Mouse (Mus musculus): Measurements from ENCODE around the gene Eef1akmt2.
A peak's percentile ranks its signal among the peaks of the same experiment; 100 is the strongest.

Eef1akmt2 gene

GRCm38 (mm10) chr7:132852173-132852844 is at the start of gene Eef1akmt2:
Gene Eef1akmt2 (minus strand): TSS chr7:132852673.
- DNase-seq (ENCODE audit: low spot score in 2 of 2), result peak; percentile 81 to 86

DNA sequence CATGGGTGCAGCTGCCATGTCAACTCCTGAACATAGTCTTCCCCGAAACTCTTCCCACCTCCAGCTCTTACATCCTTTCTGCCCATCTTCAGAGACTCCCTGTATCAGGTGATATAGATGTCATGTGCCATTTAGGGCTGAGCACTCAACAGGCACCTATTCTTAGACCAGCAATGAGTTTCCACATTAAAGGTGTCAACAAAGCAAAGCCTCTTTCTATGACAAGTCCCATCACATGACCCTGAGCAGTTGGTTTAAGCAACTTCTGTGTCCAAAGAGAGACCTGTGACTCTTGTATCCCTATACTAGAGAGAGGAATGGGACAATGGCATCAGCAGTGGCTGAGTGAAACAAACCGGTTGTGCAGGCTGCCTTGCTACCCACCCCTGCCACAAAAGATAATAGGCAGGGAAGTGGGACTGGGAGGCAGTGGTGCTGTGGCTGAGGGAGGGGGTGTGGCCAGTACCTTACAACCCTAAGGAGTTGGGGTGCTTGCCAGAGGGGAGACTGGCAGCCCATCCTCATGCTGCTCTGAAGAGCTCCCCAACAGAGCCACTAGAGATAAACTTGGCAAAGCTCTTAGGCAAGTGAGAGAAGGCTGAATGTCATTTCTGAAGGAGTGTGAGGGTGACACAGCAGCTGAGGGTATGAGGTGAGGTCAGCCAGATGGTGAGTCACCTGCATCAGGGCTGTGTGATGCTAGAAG is 48.5 kb upstream of the Eef1akmt2 start:
- DNase-seq (ENCODE audit: low spot score in 2 of 2), result peak; percentile 18 to 33

DNA sequence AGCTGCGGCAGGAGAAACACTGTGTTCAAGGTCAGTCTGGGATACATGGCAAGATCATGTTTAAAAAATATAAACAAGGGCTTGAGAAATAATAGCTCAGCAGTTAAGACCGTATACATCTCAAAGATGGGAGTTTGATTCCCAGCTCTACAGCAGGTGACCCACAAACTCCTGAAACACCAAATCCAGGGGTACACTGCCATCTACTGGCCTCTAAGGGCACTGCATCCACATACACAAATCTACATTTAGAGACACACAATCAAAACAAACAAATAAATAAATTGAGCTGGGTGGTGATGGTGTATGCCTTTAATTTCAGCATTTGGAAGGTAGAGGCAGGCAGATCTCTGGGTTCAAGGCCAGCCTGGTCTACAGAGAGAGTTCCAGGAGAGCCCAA is 45.8 kb upstream of the Eef1akmt2 start:
- DNase-seq (ENCODE audit: low spot score in 2 of 2), result no peak

GRCm38 (mm10) chr7:132897258-132897657 is 44.8 kb upstream of the Eef1akmt2 start:
- DNase-seq (ENCODE audit: low spot score in 2 of 2), result no peak

DNA sequence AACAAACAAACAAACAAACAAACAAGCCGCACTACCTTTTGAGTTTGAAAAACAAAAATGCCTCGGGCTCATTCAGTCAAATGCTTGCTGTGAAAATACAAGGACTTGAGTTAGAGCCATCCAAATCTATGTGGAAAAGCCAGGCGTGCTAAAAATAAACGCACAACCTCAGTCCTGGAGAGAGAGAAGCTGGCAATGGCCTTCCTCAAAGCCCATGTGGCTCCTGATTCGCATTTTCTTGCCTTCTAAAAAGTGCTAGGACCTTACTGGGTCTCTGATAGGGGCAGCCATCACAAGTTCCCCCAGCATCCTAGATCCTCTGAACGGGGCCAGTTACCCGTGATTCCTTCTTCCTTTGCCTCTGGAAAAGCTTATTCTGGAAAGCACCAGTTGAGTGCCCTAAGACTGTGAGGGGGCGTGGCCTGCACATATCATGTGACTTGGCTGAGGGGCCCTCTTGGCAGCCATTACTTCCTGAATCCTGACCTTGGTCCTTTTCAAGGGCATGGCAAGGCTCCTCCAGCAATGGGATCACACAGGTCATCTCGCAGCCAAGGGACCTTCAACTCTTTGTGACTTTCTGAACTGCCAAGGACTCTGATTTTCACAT is 43.8 kb upstream of the Eef1akmt2 start:
- peak; percentile 21 to 36 for DNase-seq (ENCODE audit: low spot score in 2 of 2)

DNA sequence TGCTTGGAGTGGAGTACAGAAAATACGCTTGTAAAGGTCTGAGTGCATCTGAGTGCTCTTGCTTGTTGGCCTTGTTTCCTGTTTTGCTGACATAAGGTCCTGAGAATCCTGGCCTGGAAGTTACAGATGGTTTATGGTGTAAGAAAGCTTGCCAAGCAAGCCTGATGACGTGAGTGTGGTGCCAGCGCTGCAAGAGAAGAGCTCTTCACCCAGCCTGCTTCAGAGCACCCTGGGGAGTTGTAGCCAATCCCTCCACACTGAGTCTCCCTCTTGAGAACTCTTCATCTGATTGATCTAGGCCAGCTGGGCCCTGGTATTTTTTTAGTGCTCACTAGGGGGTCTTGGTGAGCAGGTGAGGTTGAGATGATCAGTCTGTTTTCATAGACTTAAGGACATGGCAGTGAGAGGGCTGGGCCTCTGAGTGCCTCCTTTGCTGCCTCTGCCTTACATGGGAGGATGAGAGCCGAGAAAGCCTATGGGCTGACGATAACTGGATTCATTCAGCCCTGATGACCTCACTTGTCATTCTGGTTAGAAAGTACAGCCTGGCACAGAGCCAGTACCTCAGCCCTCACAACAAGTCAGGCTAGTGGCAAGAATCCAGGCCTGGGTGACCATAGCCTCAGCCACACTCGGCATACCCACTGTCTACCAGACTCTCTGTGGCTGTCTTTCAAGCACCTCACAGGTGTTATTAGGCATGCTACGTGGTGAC is 42.5 kb upstream of the Eef1akmt2 start:
- DNase-seq (ENCODE audit: low spot score in 2 of 2), result no peak

DNA sequence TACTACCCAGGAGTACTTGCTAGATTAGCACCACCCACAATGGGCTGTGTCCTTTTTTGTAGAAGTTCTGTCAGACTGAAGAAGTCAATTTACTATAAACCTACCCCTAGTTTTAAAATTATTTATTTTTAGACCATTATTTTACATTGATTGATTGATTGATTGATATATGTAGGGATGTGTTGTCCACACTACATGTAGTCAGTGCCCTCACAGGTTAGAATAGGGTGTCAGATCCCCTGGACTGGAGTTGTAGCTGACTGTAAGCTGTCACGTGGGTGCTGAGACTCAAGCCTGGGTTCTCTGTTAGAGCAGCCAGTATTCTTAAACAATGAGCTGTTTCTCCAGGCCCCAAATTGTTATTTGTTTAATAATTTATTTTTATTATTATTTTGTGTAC is 40.9 kb upstream of the Eef1akmt2 start:
- no peak for DNase-seq (ENCODE audit: low spot score in 2 of 2)

DNA sequence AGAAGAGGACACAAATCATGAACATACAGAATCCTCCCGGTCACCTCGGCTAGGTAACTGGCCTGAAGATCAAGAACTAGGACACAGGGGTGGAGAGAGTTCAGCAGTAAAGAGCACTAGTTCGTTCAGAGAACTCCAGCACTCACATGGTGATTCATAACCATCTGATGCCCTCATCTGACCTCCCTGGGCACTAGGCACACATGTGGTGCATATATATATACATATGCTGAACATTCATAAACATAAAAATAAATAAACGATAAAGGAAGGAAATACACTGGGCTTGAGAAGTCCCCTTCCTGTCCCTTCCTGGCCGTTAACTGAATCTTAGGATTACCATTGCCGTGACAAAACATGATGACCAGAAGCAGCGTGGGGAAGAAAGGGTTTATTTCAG is 40.3 kb upstream of the Eef1akmt2 start:
- DNase-seq (ENCODE audit: low spot score in 2 of 2), result no peak

DNA sequence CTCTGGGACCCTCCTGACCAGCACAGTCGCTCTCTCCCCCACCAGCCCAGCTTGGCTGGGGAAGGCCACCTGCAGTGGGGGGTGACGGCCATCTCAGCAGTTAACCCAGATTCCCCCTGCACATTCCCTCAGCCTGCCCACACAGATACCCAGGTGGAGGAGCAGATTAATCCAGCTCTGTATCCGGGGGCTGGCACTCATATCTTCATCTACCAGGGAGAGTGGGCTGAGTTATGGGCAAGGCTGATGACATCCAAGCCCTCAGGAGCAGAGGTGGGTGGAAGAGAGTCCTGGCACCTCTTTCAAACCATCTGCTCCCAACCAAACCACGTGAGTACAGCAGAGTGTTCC is 39.8 kb upstream of the Eef1akmt2 start:
- no peak for DNase-seq (ENCODE audit: low spot score in 2 of 2)

GRCm38 (mm10) chr7:132891561-132892310 is 39.3 kb upstream of the Eef1akmt2 start:
- DNase-seq (ENCODE audit: low spot score in 2 of 2), result peak in 1 of 2 experiments; percentile 21

DNA sequence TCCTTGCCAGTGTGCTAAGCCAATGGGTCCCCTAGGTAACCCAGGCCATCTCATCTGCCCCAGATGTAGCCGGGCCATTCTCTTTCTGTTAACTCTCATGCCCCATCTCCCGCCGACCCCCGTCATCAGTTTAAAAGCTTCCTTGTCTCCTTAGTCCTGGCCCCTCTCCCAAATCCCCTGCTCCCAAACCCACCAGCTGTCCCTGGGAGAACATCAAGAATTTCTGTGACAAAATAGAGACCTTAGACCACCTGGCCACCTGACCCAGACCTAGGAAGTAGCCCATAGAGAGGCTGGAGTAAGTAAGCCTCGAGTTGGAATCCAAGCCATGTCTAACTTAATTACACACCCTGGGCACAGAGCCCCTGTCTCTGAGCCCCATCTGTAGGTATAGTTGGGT is 37.7 kb upstream of the Eef1akmt2 start:
- no peak for DNase-seq (ENCODE audit: low spot score in 2 of 2)

GRCm38 (mm10) chr7:132889691-132890090 is 37.2 kb upstream of the Eef1akmt2 start:
- DNase-seq (ENCODE audit: low spot score in 2 of 2), result no peak

- DNase-seq (ENCODE audit: low spot score in 2 of 2), result no peak
These were observed 36.2 kb upstream of the Eef1akmt2 start for GRCm38 (mm10) chr7:132888518-132889249.

DNA sequence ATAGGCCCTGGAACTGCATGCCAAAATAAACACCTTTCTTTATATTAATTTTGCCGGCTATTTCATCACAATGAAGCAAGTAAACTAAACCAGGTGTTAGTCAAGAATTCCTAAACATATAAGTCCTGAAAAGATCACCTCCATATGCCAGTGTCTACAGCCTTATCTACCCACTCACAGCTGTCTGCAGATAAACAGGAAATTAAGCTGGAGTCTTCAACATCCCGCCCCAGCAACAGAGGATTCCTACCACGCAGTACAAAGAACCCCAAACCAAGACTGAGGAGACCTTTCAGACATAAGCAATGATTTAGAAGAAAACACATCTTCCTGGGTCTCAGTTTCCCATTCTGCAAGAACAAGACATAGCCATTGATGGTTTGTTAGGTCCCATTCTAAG is 35.6 kb upstream of the Eef1akmt2 start:
- DNase-seq (ENCODE audit: low spot score in 2 of 2), result no peak

- no peak for DNase-seq (ENCODE audit: low spot score in 2 of 2)
These were observed 34.7 kb upstream of the Eef1akmt2 start for GRCm38 (mm10) chr7:132887019-132887804.

- DNase-seq (ENCODE audit: low spot score in 2 of 2), result no peak
These were observed 31.6 kb upstream of the Eef1akmt2 start for GRCm38 (mm10) chr7:132884031-132884430.

DNA sequence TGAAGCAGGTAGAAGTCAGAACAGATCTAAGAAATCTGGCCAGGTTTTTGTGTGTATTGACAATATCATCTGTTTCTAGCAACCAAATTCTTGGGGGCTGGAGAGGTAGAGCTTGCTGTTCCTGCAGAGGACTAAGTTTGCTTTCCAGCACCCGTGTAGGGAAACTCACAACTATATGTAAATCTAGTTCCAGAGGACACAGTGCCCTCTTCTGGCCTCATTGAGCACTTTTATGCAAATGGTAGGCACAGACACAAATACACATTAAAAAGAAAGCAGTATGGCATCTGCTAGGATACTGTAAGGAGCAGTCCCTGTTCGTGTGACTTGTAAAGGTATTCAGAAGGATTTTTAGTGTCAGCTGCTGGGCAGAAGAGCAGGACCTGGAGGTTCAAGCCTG is 29.9 kb upstream of the Eef1akmt2 start:
- DNase-seq (ENCODE audit: low spot score in 2 of 2), result no peak

- DNase-seq (ENCODE audit: low spot score in 2 of 2), result no peak
These were observed 27.8 kb upstream of the Eef1akmt2 start for GRCm38 (mm10) chr7:132880276-132880675.

- no peak for DNase-seq (ENCODE audit: low spot score in 2 of 2)
These were observed 23.1 kb upstream of the Eef1akmt2 start for GRCm38 (mm10) chr7:132875391-132876086.

DNA sequence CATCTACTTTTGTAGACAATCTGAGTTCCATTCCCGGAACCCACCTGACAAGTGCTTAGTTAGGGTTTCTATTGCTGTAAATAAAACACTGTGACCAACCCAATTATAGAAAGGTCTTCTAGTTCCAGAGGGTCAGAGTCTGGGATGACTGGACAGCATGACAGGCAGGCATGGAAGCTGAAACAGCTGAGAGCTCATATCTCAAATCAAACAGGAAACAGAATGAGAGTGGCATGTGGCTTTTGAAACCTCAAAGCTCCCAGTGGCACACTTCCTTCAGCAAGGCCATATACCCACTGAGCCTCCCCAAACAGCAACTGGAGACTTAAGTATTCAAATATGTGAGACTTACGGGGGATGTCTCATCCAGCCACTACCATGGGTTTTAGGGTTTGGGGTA is 20.6 kb upstream of the Eef1akmt2 start:
- no peak for DNase-seq (ENCODE audit: low spot score in 2 of 2)
